Mouse (Mus musculus): ENCODE measurements around the gene Plekhg6. TPM values are rescaled to one million over a fixed set of nuclear protein-coding genes. Genes with fewer than 3 reads are reported as not detected.

Plekhg6 gene
- polyA plus RNA-seq, 1 experiment from 2014 or later = 0.47 TPM

DNA sequence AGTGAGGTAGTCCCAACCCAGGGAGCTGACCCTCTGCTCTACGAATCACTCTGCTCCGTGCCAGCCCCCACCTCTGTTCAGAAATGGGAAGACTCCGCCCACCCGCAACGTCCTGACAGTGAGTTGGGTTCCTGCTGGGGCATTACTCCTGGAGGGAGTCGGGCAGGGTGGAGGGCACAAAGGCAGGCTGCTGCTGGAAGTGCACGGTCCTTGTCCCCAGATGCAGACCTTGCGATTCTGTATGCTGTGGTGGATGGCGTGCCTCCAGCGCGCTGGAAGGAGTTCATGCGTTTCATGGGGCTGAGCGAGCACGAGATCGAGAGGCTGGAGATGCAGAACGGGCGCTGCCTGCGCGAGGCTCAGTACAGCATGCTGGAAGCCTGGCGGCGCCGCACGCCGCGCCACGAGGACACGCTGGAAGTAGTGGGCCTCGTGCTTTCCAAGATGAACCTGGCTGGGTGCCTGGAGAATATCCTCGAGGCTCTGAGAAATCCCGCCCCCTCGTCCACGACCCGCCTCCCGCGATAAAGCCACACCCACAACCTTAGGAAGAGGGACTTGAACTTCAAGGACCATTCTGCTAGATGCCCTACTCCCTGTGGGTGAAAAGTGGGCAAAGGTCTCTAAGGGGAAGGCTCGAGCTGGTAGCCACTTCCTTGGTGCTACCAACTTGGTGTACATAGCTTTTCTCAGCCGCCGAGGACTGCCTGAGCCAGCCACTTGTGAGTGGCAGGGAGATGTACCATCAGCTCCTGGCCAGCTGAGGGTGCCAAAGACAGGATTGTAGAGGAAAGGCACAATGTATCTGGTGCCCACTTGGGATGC, 18.9 kb downstream of the Plekhg6 start:
- Histone ChIP-seq H3K27me3 (peaks cover 29% of the 10 kb centered on the region; the same call in 1 of the 2 replicates), H3K36me3 (peaks cover 51% of the 10 kb centered on the region), H3K4me3 (no peak overlapping the region), H3K9ac (no peak overlapping the region), H3K27ac (no peak overlapping the region), H3K4me1 (peaks cover 25% of the 10 kb centered on the region), H3K9me3 (no peaks in the 10 kb centered on the region), H3K4me2 (replicated peaks) (0 out of 2 replicates have a peak overlapping the region, but pooled peaks have one; percentile 1)
- WGBS = 41% methylated on average over 38 of the region's 38 CpGs
- no peak for ATAC-seq (ENCODE audit: insufficient number of reproducible peaks, insufficient read depth, low FRiP score, low TSS enrichment)

GRCm38 (mm10) chr6:125360846-125361245, 19.7 kb downstream of the Plekhg6 start:
- WGBS = 64% methylated on average over 9 of the region's 9 CpGs
- H3K4me3 ChIP-seq = no peak overlapping the region
- H3K36me3 ChIP-seq = peaks cover 51% of the 10 kb centered on the region
- H3K4me1 ChIP-seq = peaks cover 33% of the 10 kb centered on the region
- ATAC-seq (ENCODE audit: insufficient number of reproducible peaks, insufficient read depth, low FRiP score, low TSS enrichment) = no peak
- H3K27ac ChIP-seq = no peak overlapping the region
- H3K9ac ChIP-seq = no peak overlapping the region
- peaks cover 29% of the 10 kb centered on the region; the same call in 1 of the 2 replicates for H3K27me3 ChIP-seq
- 0 out of 2 replicates have a peak overlapping the region, but pooled peaks have one; percentile 1 for H3K4me2 ChIP-seq (replicated peaks)
- H3K9me3 ChIP-seq = no peaks in the 10 kb centered on the region

DNA sequence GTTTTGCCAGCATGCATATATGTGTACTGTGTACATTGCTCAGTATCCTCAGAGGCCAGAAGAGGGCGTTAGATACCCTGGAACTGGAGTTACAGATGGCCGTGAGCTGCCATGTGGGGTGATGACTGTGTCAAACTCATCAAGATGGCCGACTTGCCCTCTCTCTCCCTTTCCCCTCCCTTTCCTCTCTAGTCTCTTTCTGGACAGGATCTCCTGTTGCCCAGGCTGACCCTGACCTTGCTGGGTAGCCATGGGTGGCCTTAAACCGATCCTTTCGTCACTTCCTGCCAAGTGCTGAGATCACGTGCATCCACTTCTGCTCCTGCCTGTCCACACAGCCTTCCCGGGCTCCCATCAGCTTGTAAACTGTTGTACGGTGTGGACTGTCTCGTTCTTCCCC, 20.6 kb downstream of the Plekhg6 start:
- Histone ChIP-seq H3K4me3 (no peak overlapping the region), H3K27ac (no peak overlapping the region), H3K4me2 (replicated peaks) (no peak overlapping the region), H3K9me3 (no peaks in the 10 kb centered on the region), H3K36me3 (peaks cover 51% of the 10 kb centered on the region), H3K9ac (no peak overlapping the region), H3K4me1 (peaks cover 42% of the 10 kb centered on the region), H3K27me3 (peaks cover 29% of the 10 kb centered on the region; the same call in 1 of the 2 replicates)
- ATAC-seq (ENCODE audit: insufficient number of reproducible peaks, insufficient read depth, low FRiP score, low TSS enrichment) = no peak
- 54% methylated on average over 9 of the region's 9 CpGs for WGBS

- WGBS = 89% methylated on average over 15 of the region's 15 CpGs
- Histone ChIP-seq H3K9me3 (no peaks in the 10 kb centered on the region), H3K4me3 (no peak overlapping the region), H3K4me1 (peaks cover 37% of the 10 kb centered on the region), H3K27me3 (peaks cover 16% of the 10 kb centered on the region; the same call in 1 of the 2 replicates), H3K36me3 (peaks cover 48% of the 10 kb centered on the region), H3K27ac (no peak overlapping the region), H3K4me2 (replicated peaks) (no peak overlapping the region), H3K9ac (no peak overlapping the region)
- ATAC-seq (ENCODE audit: insufficient number of reproducible peaks, insufficient read depth, low FRiP score, low TSS enrichment) = no peak
These were observed 23.3 kb downstream of the Plekhg6 start for GRCm38 (mm10) chr6:125357334-125357733.

GRCm38 (mm10) chr6:125356264-125356663, 24.3 kb downstream of the Plekhg6 start:
- Histone ChIP-seq H3K4me1 (peaks cover 41% of the 10 kb centered on the region), H3K4me2 (replicated peaks) (no peak overlapping the region), H3K36me3 (peaks cover 39% of the 10 kb centered on the region), H3K9ac (no peak overlapping the region), H3K4me3 (no peak overlapping the region), H3K9me3 (no peaks in the 10 kb centered on the region), H3K27ac (no peak overlapping the region), H3K27me3 (peaks cover 6% of the 10 kb centered on the region; the same call in 1 of the 2 replicates)
- 20% methylated on average over 8 of the region's 8 CpGs for WGBS
- ATAC-seq (ENCODE audit: insufficient number of reproducible peaks, insufficient read depth, low FRiP score, low TSS enrichment) = no peak

GRCm38 (mm10) chr6:125355197-125355741, 25.3 kb downstream of the Plekhg6 start:
- WGBS = 5% methylated on average over 10 of the region's 10 CpGs
- Histone ChIP-seq H3K9ac (peak overlapping the region; percentile 10; the same call in 1 of the 2 replicates), H3K9me3 (no peaks in the 10 kb centered on the region), H3K4me3 (no peak overlapping the region), H3K27me3 (no peaks in the 10 kb centered on the region), H3K4me2 (replicated peaks) (peak overlapping the region; percentile 40), H3K4me1 (peaks cover 47% of the 10 kb centered on the region), H3K27ac (peak overlapping the region; percentile 78), H3K36me3 (peaks cover 29% of the 10 kb centered on the region)
- ATAC-seq (ENCODE audit: insufficient number of reproducible peaks, insufficient read depth, low FRiP score, low TSS enrichment) = no peak

DNA sequence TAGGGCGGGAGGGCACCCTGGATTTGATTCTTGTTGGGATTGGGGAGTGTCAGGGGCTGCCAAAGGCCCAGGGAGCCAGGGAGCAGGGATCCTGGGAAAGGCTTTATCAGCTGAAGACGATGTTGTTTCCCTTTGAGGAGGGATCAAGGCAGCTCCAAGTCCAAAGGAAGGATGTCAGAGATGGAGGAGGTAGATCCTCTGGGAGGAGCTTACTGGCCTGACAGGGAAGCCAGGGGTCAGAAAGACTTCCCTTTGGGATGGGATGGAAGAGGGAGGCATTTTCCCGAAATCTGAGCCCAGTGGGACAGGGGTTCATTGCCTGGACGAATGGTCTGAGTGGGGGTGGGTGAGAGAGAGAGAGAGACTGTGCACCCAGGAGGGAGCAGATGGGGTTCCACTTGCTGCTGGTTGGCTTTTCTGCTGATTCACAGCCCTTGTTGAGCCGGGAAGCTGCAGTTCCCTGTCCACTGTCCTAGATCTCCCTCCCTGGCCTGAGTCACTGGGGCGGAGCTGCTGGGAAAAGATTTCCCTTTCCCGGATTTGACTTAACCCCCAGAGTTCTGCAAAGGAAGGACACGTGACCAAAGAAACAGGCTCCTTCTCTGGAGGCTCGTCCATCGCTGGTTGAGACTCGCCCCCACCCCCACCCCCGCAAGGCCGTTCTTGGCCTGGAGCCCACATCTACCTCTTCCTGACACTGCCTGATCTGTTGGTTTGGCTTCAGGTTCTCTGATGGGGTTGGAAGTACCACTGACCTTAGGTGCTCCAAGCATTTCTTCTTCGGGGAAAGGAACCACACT, 26.0 kb downstream of the Plekhg6 start:
- WGBS = 6% methylated on average over 14 of the region's 14 CpGs
- peak overlapping the region; percentile 78 for H3K27ac ChIP-seq
- H3K36me3 ChIP-seq = peaks cover 22% of the 10 kb centered on the region
- H3K27me3 ChIP-seq = no peaks in the 10 kb centered on the region
- H3K4me1 ChIP-seq = peaks cover 47% of the 10 kb centered on the region
- no peaks in the 10 kb centered on the region for H3K9me3 ChIP-seq
- peak overlapping the region; percentile 40 for H3K4me2 ChIP-seq (replicated peaks)
- H3K4me3 ChIP-seq = no peak overlapping the region
- H3K9ac ChIP-seq = peak overlapping the region; percentile 30; the same call in 1 of the 2 replicates
- no peak for ATAC-seq (ENCODE audit: insufficient number of reproducible peaks, insufficient read depth, low FRiP score, low TSS enrichment)

GRCm38 (mm10) chr6:125353655-125354054, 26.9 kb downstream of the Plekhg6 start:
- Histone ChIP-seq H3K27ac (peak overlapping the region; percentile 78; the same call in 1 of the 2 replicates), H3K36me3 (peaks cover 15% of the 10 kb centered on the region), H3K9ac (peak overlapping the region; percentile 30; the same call in 1 of the 2 replicates), H3K4me3 (no peak overlapping the region), H3K9me3 (no peaks in the 10 kb centered on the region), H3K27me3 (no peaks in the 10 kb centered on the region), H3K4me2 (replicated peaks) (peak overlapping the region; percentile 40; the same call in 1 of the 2 replicates), H3K4me1 (peaks cover 53% of the 10 kb centered on the region)
- ATAC-seq (ENCODE audit: insufficient number of reproducible peaks, insufficient read depth, low FRiP score, low TSS enrichment) = no peak
- WGBS = 84% methylated on average over 4 of the region's 4 CpGs

GRCm38 (mm10) chr6:125353221-125353620, 27.4 kb downstream of the Plekhg6 start:
- 78% methylated on average over 11 of the region's 11 CpGs for whole genome bisulfite sequencing
- H3K9me3 ChIP-seq = no peaks in the 10 kb centered on the region
- H3K4me1 ChIP-seq = peaks cover 58% of the 10 kb centered on the region
- no peak overlapping the region for H3K9ac ChIP-seq
- no peaks in the 10 kb centered on the region for H3K27me3 ChIP-seq
- peaks cover 12% of the 10 kb centered on the region for H3K36me3 ChIP-seq
- H3K27ac ChIP-seq = no peak overlapping the region
- H3K4me3 ChIP-seq = no peak overlapping the region
- H3K4me2 ChIP-seq (replicated peaks) = no peak overlapping the region
- ATAC-seq (ENCODE audit: insufficient number of reproducible peaks, insufficient read depth, low FRiP score, low TSS enrichment) = no peak

DNA sequence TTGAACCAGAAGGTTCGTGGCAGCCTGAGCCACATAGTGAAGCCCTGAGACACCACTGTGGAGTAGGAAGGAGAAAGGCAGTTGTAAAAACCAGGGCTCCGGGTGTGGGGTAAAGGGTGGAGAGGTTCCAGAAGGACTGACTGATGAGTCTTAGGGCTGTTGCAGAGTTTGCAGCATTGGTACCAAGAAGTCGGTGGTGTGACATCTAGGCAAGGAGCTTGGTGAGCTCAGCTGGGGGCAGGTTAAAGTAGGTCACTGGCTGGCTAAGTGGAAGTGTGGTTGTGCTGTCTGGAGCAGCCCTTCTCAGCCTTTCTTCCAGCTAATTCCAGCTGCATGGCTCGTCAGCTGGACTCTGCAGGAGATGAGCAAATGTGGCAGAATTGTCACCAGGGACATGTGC, 27.8 kb downstream of the Plekhg6 start:
- H3K27me3 ChIP-seq = no peaks in the 10 kb centered on the region
- no peak overlapping the region for H3K4me3 ChIP-seq
- peaks cover 58% of the 10 kb centered on the region for H3K4me1 ChIP-seq
- no peak overlapping the region for H3K9ac ChIP-seq
- WGBS = 54% methylated on average over 4 of the region's 4 CpGs
- ATAC-seq (ENCODE audit: insufficient number of reproducible peaks, insufficient read depth, low FRiP score, low TSS enrichment) = no peak
- no peak overlapping the region for H3K4me2 ChIP-seq (replicated peaks)
- H3K27ac ChIP-seq = no peak overlapping the region
- peaks cover 7% of the 10 kb centered on the region for H3K36me3 ChIP-seq
- no peaks in the 10 kb centered on the region for H3K9me3 ChIP-seq

- no peak overlapping the region for H3K9ac ChIP-seq
- no peak overlapping the region; the same call in 1 of the 2 replicates for H3K4me2 ChIP-seq (replicated peaks)
- H3K4me3 ChIP-seq = no peak overlapping the region
- H3K4me1 ChIP-seq = peaks cover 58% of the 10 kb centered on the region
- no peaks in the 10 kb centered on the region for H3K9me3 ChIP-seq
- no peak for ATAC-seq (ENCODE audit: insufficient number of reproducible peaks, insufficient read depth, low FRiP score, low TSS enrichment)
- H3K27ac ChIP-seq = no peak overlapping the region
- H3K27me3 ChIP-seq = no peaks in the 10 kb centered on the region
- H3K36me3 ChIP-seq = no peaks in the 10 kb centered on the region
- 59% methylated on average over 5 of the region's 5 CpGs for WGBS
These were observed 28.6 kb downstream of the Plekhg6 start for GRCm38 (mm10) chr6:125352046-125352384.
